Mouse (Mus musculus) cortical plate, adult 2 months (tissue): ENCODE data around the gene Gnat2.

Experiments
- CTCF ChIP-seq: fragments of 200-500 bp; IDR thresholded peaks from 2 replicates; pipeline ENCODE4 v1.5.1; 2011; ENCODE audit warnings: mild to moderate bottlenecking, control low read depth, low read length; ENCODE audit not compliant: insufficient read depth; ENCODE audit errors: extremely low read depth
- POLR2A ChIP-seq: fragments of 200-500 bp; IDR thresholded peaks from 2 replicates; pipeline ENCODE4 v1.6.1; 2011; ENCODE audit warnings: mild to moderate bottlenecking, low read length, control low read depth; ENCODE audit not compliant: insufficient read depth; ENCODE audit errors: extremely low read depth

DNA sequence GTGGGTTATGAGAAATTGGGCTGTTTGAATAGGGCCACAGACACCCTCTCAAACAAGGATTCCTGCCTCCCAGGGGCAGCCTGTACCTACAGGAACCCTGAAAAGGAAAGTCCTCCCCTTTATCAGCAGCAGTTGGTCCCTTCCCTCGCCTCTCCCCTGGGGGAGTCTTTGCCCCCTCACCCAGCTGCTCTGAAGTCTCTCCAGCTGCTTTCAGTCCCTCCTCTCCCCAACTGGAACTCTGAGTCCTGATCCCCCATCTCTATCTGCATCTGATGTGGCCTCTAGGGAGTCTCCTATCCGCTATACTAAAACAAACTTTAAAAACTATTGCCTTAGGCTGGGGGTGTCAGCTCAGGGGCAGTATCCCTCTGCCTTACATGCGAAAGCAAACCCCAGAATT, 5.3 kb upstream of the Gnat2 start:
- TF ChIP-seq CTCF (no peak), POLR2A (no peak)
